Mouse (Mus musculus) layer of hippocampus, postnatal 10 days (tissue): ENCODE results near the gene Cyp4a32. TPM values are rescaled to one million over a fixed set of nuclear protein-coding genes. Genes with fewer than 3 reads are reported as not detected.
"Not testable (repeated sequence)": the region's sequence is repeated elsewhere in the genome, so short reads cannot be mapped to it uniquely, and the experiment has no call there.

Experiments
- DNase-seq, 2 experiments: peaks; one replicate each; pipeline ENCODE4 v3.0.0; 2021; ENCODE audit warnings: low spot score in 2 of 2
- total RNA-seq, 2 experiments: library from RNA; stranded (reverse); gene quantifications; 2 replicates each; pipeline ENCODE4 v1.2.3; 2021

Gene Cyp4a32
- total RNA-seq, 2 experiments from 2014 or later: not detected

GRCm38 (mm10) chr4:115656535-115656922 is 55.8 kb downstream of the Cyp4a32 start:
- not testable (repeated sequence) for DNase-seq

DNA sequence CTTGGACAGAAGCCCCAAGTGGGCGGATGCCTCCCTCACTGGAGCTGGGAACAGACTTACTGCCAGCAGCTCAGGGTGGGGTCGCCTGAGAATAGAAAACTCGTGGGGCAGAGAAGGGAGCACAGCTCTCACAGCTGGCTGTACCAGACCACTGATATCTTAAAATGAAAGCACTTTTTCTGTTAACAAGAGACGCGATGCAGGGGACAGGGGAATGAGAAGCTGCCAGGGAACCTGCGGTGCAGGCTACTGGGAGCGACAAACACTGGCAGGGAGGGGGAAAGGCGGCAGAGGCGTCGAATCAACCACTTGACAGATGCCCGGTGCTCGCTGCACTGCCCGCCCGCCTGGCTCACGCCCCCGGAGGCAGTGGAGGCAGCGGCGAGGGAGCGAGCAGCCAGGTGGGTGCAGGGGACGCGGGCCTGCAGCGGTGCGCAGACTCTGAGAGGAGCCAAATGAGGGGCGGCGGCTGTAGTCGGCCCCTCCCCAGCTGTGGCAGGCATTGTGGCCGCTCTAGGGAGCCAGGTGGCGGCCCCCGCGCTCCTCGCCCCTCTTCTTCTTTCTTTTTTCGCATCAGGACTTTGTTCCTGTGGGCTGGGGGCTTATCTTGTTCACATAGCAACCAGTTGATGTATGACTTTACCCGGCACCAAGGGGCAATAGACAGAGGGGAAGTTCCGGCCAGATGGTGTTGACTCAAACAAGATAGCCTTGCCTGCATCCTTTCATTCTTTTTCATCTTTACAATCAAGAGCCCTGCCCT is 56.5 kb downstream of the Cyp4a32 start:
- peak; percentile 28 to 41 for DNase-seq

- no peak for DNase-seq
Observed at GRCm38 (mm10) chr4:115657867-115658249, 57.1 kb downstream of the Cyp4a32 start.

GRCm38 (mm10) chr4:115659190-115659589 is 58.4 kb downstream of the Cyp4a32 start:
- no peak for DNase-seq

Other genes starting within 250 kb of the Cyp4a32 start
- not detected for gene Cyp4a12b, start 189.3 kb upstream of the Cyp4a32 start, total RNA-seq
- gene Cyp4a30b, start 148.4 kb upstream of the Cyp4a32 start, total RNA-seq: not detected
- not detected for gene Cyp4a14, start 104.8 kb upstream of the Cyp4a32 start, total RNA-seq
- gene Cyp4a10, start 82.7 kb upstream of the Cyp4a32 start, total RNA-seq: not detected
- gene Cyp4a31, start 37.3 kb upstream of the Cyp4a32 start, total RNA-seq: not detected
- gene Cyp4b1, start 46.8 kb downstream of the Cyp4a32 start, total RNA-seq: 1 to 10 TPM; 2.1 to 2.7 TPM
- 10 to 100 TPM; 32.0 to 34.8 TPM for gene Efcab14, start 136.8 kb downstream of the Cyp4a32 start, total RNA-seq
- under 1 TPM; 0.78 to 0.87 TPM for gene Tex38, start 180.0 kb downstream of the Cyp4a32 start, total RNA-seq
- gene Atpaf1, start 183.8 kb downstream of the Cyp4a32 start, total RNA-seq: 10 to 100 TPM; 25.9 to 29.0 TPM
- 1 to 10 TPM; 4.5 to 4.6 TPM for gene Mob3c, start 227.1 kb downstream of the Cyp4a32 start, total RNA-seq
- gene Mknk1, start 238.2 kb downstream of the Cyp4a32 start, total RNA-seq: 10 to 100 TPM; 40.8 to 43.3 TPM